Mouse (Mus musculus) bone marrow macrophage, adult 2 months (primary cell): ENCODE results near the gene Taf3.

Experiments used
- CTCF ChIP-seq: IDR thresholded peaks from 2 replicates; pipeline ENCODE4 v1.5.1; 2012; ENCODE audit warnings: low read depth, mild to moderate bottlenecking, low read length, moderate library complexity
- POLR2A ChIP-seq: IDR thresholded peaks from 2 replicates; pipeline ENCODE4 v1.6.1; 2012; ENCODE audit warnings: mild to moderate bottlenecking, low read depth, low read length, borderline replicate concordance

DNA sequence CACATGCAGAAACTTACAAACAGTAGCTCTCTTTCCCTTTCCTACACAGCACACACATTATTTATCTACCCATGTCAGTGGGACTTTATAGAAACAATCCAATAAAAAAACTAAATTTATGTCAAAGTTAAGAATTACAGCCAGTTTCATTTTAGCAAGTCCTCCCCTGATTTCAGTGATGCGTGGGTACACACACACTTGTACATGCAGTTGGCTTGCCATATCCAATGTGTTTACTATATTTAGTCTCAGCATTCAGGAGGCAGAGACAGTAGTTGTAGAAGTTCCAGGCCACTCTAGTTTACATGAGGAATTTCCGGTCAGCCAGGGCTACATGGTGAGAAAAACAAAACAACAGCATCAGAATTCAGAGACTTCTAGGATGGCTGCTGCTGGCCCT is 46.8 kb downstream of the Taf3 start:
- no peak for TF ChIP-seq POLR2A
- TF ChIP-seq CTCF = no peak
